ENCODE assay signal across 8 mouse cellular contexts in genomic region chr3:28408859-28409459, GRCm38 (mm10).
A peak's percentile ranks its signal among the peaks of the same experiment; 100 is the strongest.
DNase-seq lines count a peak whose midpoint lies in the region; ATAC-seq lines count a peak whose summit lies in the region.

No protein-coding gene starts in this region.

- H3K4me1 ChIP-seq in hindbrain, embryonic 10.5 days (replicated peaks), result peaks cover 8% of the 10 kb centered on the region; the same call in 1 of the 2 replicates

- WGBS in hindbrain, embryonic 10.5 days, result 53% methylated on average over 12 of the region's 12 CpGs

- no peak for ATAC-seq in monocyte, adult 5-6 weeks (replicated peaks; ENCODE audit: insufficient number of reproducible peaks, low FRiP score, low TSS enrichment, poor library complexity, severe bottlenecking)

- 0 out of 2 replicates have a peak overlapping the region, but pooled peaks have one; percentile 40 for H3K27ac ChIP-seq in hindbrain, embryonic 10.5 days

- peak; percentile 30 for DNase-seq in MN1 (ENCODE audit: low spot score)
- peak; percentile 82 for DNase-seq in cerebellum, adult 9-11 months
- peak; percentile 34 to 54 for DNase-seq in frontal cortex, postnatal 25 days (ENCODE audit: low spot score in 2 of 2)
- DNase-seq in hindbrain, embryonic 10.5 days (ENCODE audit: low spot score), result peak; percentile 67
- peak; percentile 68 to 69 for DNase-seq in layer of hippocampus, adult 8-10 months (ENCODE audit: low spot score in 2 of 2)
- DNase-seq in lung, adult 18-20 months, result peak; percentile 47 to 59
- DNase-seq in ovary, adult 18-20 months (ENCODE audit: low spot score), result peak; percentile 48

- H3K9me3 ChIP-seq in hindbrain, embryonic 10.5 days, result no peaks in the 10 kb centered on the region

- no peaks in the 10 kb centered on the region for H3K36me3 ChIP-seq in hindbrain, embryonic 10.5 days

- no peaks in the 10 kb centered on the region for H3K27me3 ChIP-seq in hindbrain, embryonic 10.5 days (ENCODE audit: insufficient read depth, poor library complexity, severe bottlenecking)

- H3K4me3 ChIP-seq in hindbrain, embryonic 10.5 days, result no peak overlapping the region

Comparison
In these comparisons a context has a peak if more than half of its experiments do, and no peak if none do; other contexts are left out.
1. DNase-seq: peak in every context shown above with its lines; median percentile 82 in cerebellum, adult 9-11 months; 68 in layer of hippocampus, adult 8-10 months; 67 in hindbrain, embryonic 10.5 days; 53 in lung, adult 18-20 months; 48 in ovary, adult 18-20 months; 44 in frontal cortex, postnatal 25 days; 30 in MN1.